Mouse (Mus musculus): ENCODE results near the gene Svop. TPM values are rescaled to one million over a fixed set of nuclear protein-coding genes. Genes with fewer than 3 reads are reported as not detected.

The Svop gene
- polyA plus RNA-seq, 1 experiment from 2014 or later = 93.9 TPM

DNA sequence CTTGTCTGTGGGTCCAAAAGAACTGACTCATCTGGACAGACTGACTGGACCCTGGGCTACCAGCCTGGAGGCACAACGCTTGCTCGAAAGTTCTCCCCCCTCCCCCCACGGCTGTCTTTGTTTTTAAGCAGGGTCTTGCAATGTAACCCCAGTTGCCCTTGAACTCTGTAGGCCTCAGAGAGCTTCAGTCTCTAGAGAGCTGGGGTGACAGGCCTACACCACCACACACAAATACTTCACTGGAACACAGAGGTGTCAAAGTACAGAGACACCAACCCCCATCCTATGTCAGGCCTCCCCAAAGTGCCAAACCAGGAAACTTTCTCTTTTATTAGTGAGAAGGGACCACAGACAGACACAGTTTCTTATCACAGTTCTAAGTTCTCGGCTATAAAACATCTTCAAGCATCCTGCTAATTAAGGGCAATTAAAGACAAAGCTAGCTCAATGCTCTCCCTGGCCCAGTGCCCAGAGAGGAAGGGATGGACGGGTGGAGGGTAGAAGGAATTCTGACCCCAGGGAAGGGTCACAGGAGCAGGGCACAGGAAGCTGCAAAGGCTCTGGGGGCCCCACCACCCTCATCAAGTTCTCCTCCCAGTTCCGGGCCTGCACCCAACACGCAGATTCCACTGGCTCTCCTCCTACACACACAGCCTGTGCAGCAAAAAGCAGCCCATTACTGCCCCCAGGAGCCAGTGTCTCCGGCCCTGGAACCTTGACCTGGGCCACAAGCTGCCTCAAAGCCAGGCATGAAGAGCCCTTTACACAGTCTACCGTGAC is 105.0 kb downstream of the Svop start:
- H3K4me3 ChIP-seq = no peak overlapping the region
- H3K27ac ChIP-seq (replicated peaks) = no peak overlapping the region
- ATAC-seq (ENCODE audit: low FRiP score, low read depth) = no peak
- H3K4me2 ChIP-seq = no peak overlapping the region
- H3K9me3 ChIP-seq = no peaks in the 10 kb centered on the region
- peaks cover 27% of the 10 kb centered on the region for H3K4me1 ChIP-seq (replicated peaks)
- no peaks in the 10 kb centered on the region; the same call in 1 of the 2 replicates for H3K36me3 ChIP-seq
- 53% methylated on average over 9 of the region's 9 CpGs for WGBS
- no peaks in the 10 kb centered on the region for H3K27me3 ChIP-seq
- no peak overlapping the region for H3K9ac ChIP-seq

DNA sequence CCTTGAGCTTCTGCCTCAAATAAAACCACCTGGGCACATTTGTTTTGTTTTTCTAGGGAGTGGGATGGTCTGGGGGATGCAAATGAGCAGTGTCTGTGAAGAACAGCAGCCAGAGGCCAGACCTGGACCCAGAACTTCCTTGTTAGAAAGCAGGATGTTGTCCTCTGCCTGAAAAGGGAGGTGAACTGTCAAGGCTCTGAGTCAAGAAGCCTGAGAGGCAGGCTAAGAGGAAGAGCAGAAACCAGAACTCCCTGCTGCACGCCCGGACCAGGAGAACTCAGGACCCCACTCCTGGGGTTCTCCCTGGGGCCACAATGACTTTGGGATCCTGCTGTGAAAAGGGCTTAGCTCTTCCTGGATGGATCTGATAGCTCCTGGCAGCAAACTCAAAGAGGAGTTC is 105.6 kb downstream of the Svop start:
- Histone ChIP-seq H3K27ac (replicated peaks) (no peak overlapping the region), H3K27me3 (no peaks in the 10 kb centered on the region), H3K4me1 (replicated peaks) (peaks cover 21% of the 10 kb centered on the region), H3K4me3 (no peak overlapping the region), H3K9me3 (no peaks in the 10 kb centered on the region), H3K9ac (no peak overlapping the region), H3K36me3 (no peaks in the 10 kb centered on the region; the same call in 1 of the 2 replicates), H3K4me2 (no peak overlapping the region)
- ATAC-seq (ENCODE audit: low FRiP score, low read depth) = no peak
- WGBS = 71% methylated on average over 2 of the region's 2 CpGs

DNA sequence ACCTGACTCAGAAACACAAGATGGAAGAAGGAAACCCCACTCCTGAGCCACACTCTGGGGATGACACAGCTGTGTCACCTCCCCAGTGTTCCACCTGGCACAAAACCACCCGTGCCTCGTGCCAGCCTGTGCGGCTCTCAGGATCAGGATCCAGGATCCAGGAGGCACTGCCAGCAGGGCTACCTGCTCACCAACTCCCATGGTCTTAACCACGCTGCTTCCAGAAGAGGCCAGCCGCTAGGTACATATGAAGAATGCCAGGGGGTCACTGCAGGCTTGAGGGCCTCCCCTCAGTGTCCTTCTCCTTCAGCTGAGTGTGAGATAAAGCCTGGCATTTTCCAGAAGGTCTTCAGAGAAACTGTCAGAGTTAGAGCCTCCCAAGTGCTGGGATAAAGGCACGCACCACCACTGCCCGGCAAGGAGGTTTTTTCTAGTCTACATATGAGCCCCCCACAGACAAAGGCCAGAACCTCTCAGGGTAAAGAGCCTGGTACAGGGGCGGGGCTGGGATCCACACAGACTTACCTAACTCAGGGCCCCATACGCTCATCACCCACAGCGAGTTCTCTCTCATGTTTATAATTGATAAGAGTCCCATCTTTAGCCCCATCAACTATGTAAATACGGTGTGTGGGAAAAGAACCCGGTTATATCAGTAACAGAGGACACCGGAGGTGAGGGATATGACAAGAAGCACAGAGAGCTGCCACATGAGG is 107.2 kb downstream of the Svop start:
- H3K4me2 ChIP-seq = no peak overlapping the region
- H3K36me3 ChIP-seq = no peaks in the 10 kb centered on the region; the same call in 1 of the 2 replicates
- peaks cover 12% of the 10 kb centered on the region for H3K4me1 ChIP-seq (replicated peaks)
- WGBS = 89% methylated on average over 13 of the region's 13 CpGs
- no peaks in the 10 kb centered on the region for H3K9me3 ChIP-seq
- H3K27me3 ChIP-seq = no peaks in the 10 kb centered on the region
- H3K4me3 ChIP-seq = no peak overlapping the region
- H3K27ac ChIP-seq (replicated peaks) = no peak overlapping the region
- ATAC-seq (ENCODE audit: low FRiP score, low read depth) = no peak
- no peak overlapping the region for H3K9ac ChIP-seq

GRCm38 (mm10) chr5:113983541-113983940 is 107.8 kb downstream of the Svop start:
- ATAC-seq (ENCODE audit: low FRiP score, low read depth) = no peak

DNA sequence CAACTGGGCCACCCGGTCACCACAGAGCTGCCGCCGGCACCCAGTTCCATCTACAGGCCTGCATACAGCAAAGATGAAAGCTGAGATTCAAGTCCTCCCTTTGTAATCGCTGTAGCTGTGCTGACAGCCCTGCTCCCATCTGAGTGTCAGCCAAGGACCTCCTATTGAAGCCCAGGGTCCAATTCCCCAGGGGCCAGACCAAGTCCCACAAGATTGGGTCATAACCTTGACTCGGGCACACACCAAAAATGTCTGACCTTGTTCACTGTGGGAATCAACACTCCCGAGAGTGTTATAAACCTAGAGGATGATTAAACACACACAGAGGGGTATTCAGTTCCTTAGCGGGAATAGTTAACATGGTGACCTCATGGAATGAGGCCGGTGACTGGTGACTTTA is 109.5 kb downstream of the Svop start:
- Histone ChIP-seq H3K4me2 (no peak overlapping the region), H3K4me1 (replicated peaks) (peaks cover 12% of the 10 kb centered on the region), H3K36me3 (no peaks in the 10 kb centered on the region), H3K27ac (replicated peaks) (no peak overlapping the region), H3K9ac (no peak overlapping the region), H3K27me3 (no peaks in the 10 kb centered on the region), H3K9me3 (no peaks in the 10 kb centered on the region), H3K4me3 (no peak overlapping the region)
- ATAC-seq (ENCODE audit: low FRiP score, low read depth) = no peak
- WGBS = 80% methylated on average over 8 of the region's 8 CpGs

More at GRCm38 (mm10) chr5:113983541-113983940, 107.8 kb downstream of the Svop start:
- 70% methylated on average over 6 of the region's 6 CpGs for whole genome bisulfite sequencing
- Histone ChIP-seq H3K27ac (replicated peaks) (no peak overlapping the region), H3K9ac (no peak overlapping the region), H3K36me3 (no peaks in the 10 kb centered on the region), H3K4me3 (no peak overlapping the region), H3K27me3 (no peaks in the 10 kb centered on the region), H3K9me3 (no peaks in the 10 kb centered on the region), H3K4me2 (no peak overlapping the region), H3K4me1 (replicated peaks) (peaks cover 12% of the 10 kb centered on the region)

- ATAC-seq (ENCODE audit: low FRiP score, low read depth) = no peak
- Histone ChIP-seq H3K27ac (replicated peaks) (no peak overlapping the region), H3K4me1 (replicated peaks) (peaks cover 6% of the 10 kb centered on the region), H3K27me3 (no peaks in the 10 kb centered on the region), H3K36me3 (no peaks in the 10 kb centered on the region), H3K4me3 (no peak overlapping the region), H3K4me2 (no peak overlapping the region), H3K9ac (no peak overlapping the region), H3K9me3 (no peaks in the 10 kb centered on the region)
- 91% methylated on average over 6 of the region's 6 CpGs for WGBS
Observed at GRCm38 (mm10) chr5:113981171-113981570, 110.2 kb downstream of the Svop start.

DNA sequence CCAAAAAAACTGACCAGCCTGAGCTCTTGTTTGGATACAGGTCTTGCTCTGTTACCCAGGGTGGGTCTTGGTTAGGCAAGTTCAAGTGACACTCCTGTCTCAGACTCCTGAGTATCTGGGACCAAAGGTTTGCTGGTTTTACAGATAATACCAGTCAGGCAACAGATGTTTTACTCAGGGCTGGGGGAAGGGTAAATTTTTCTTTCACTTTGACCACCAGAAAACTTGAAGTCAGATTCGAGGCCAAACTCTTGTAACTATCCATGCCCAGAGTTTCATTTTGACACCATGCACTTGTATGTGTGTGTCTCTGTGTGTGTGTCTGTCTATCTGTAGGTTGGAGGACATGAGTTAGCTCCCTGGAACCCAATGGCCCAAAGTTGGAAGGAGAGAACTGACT is 110.9 kb downstream of the Svop start:
- ATAC-seq (ENCODE audit: low FRiP score, low read depth) = no peak
- no peak overlapping the region for H3K4me3 ChIP-seq
- H3K27me3 ChIP-seq = no peaks in the 10 kb centered on the region
- no peaks in the 10 kb centered on the region for H3K9me3 ChIP-seq
- no peak overlapping the region for H3K4me2 ChIP-seq
- no peaks in the 10 kb centered on the region for H3K36me3 ChIP-seq
- 93% methylated on average over 1 of the region's 1 CpGs for WGBS
- H3K9ac ChIP-seq = no peak overlapping the region
- no peak overlapping the region for H3K27ac ChIP-seq (replicated peaks)
- peaks cover 10% of the 10 kb centered on the region for H3K4me1 ChIP-seq (replicated peaks)

DNA sequence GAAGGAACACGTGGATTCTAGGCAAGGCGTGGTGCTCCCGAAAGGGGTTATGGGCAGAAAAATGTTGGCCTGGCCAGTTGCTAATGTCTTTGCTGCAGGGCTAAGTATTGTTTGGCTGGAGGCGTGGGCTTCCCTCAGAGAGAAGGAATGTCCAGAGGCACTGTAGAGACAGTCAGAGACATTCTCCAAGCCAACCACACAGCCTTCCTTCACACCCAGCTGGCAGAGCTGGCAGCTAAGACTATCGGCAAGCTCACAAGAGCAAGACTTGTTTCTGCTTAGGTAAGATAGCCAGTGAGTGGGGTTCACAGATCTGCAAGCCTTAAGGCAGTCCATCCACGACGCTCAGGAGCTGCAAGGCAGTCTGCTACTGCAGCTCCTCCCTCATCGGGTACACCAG is 114.1 kb downstream of the Svop start:
- Histone ChIP-seq H3K9ac (no peak overlapping the region), H3K4me3 (no peak overlapping the region), H3K4me2 (no peak overlapping the region), H3K36me3 (no peaks in the 10 kb centered on the region), H3K27ac (replicated peaks) (no peak overlapping the region), H3K27me3 (no peaks in the 10 kb centered on the region), H3K9me3 (no peaks in the 10 kb centered on the region), H3K4me1 (replicated peaks) (peaks cover 34% of the 10 kb centered on the region)
- ATAC-seq (ENCODE audit: low FRiP score, low read depth) = no peak
- WGBS = 81% methylated on average over 8 of the region's 8 CpGs

Other genes starting within 250 kb of the Svop start
- 175 and 182 TPM in 2 replicates for gene Coro1c, start 182.8 kb downstream of the Svop start, polyA plus RNA-seq (2015; fragmentation: Nextera tagmentation; extraction: Ambion mirVana)
- 12.4 and 12.8 TPM in 2 replicates for gene Ssh1, start 97.7 kb downstream of the Svop start, polyA plus RNA-seq (2015; fragmentation: Nextera tagmentation; extraction: Ambion mirVana)
- 0.09 TPM in 1 of 2 replicates, not detected in the other for gene Dao, start 87.9 kb downstream of the Svop start, polyA plus RNA-seq (2015; fragmentation: Nextera tagmentation; extraction: Ambion mirVana)
- 17.0 and 18.5 TPM in 2 replicates for gene Usp30, start 26.1 kb downstream of the Svop start, polyA plus RNA-seq (2015; fragmentation: Nextera tagmentation; extraction: Ambion mirVana)
- 6.4 and 7.4 TPM in 2 replicates for gene Alkbh2, start 36.6 kb upstream of the Svop start, polyA plus RNA-seq (2015; fragmentation: Nextera tagmentation; extraction: Ambion mirVana)
- 12.8 and 13.5 TPM in 2 replicates for gene Ung, start 38.8 kb upstream of the Svop start, polyA plus RNA-seq (2015; fragmentation: Nextera tagmentation; extraction: Ambion mirVana)
- 4.4 TPM in 2 replicates for gene Acacb, start 55.0 kb upstream of the Svop start, polyA plus RNA-seq (2015; fragmentation: Nextera tagmentation; extraction: Ambion mirVana)
- 0.12 and 0.73 TPM in 2 replicates for gene Foxn4, start 182.2 kb upstream of the Svop start, polyA plus RNA-seq (2015; fragmentation: Nextera tagmentation; extraction: Ambion mirVana)
- 0.60 and 0.64 TPM in 2 replicates for gene Myo1h, start 197.6 kb upstream of the Svop start, polyA plus RNA-seq (2015; fragmentation: Nextera tagmentation; extraction: Ambion mirVana)